Mouse (Mus musculus) embryonic fibroblast, embryonic 13.5 days (primary cell): ENCODE measurements around the gene Wwox.

ENCODE experiments used
- CTCF ChIP-seq: IDR thresholded peaks from 2 replicates; pipeline ENCODE4 v1.5.1; 2011; ENCODE audit warnings: mild to moderate bottlenecking, control low read depth, low read length, moderate library complexity, borderline replicate concordance; ENCODE audit not compliant: insufficient read depth
- POLR2A ChIP-seq: IDR thresholded peaks from 2 replicates; pipeline ENCODE4 v1.6.1; 2011; ENCODE audit warnings: low read depth, mild to moderate bottlenecking, control low read depth, low read length, moderate library complexity

DNA sequence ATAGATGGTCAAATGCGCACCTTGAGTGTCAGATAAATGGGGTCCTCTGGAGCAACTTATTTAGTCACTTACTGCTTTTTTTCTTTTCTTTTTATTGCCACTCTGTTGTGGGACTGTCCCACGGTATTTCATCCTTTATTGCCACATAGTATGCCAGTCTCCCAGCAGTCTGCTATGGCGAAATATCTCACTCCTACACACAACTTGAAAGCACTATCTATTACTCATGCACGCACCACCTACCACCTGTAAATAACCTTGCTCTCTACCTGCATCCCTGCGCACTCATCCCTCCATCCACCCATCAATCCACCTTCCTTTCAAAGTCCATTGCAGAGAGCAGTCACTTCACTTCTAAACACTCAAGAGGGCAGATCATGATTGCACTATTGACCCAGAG lies 687.2 kb downstream of the Wwox start:
- TF ChIP-seq CTCF (no peak), POLR2A (no peak)
